12 mouse cellular contexts compared by ENCODE assay signal in the genomic region with DNA sequence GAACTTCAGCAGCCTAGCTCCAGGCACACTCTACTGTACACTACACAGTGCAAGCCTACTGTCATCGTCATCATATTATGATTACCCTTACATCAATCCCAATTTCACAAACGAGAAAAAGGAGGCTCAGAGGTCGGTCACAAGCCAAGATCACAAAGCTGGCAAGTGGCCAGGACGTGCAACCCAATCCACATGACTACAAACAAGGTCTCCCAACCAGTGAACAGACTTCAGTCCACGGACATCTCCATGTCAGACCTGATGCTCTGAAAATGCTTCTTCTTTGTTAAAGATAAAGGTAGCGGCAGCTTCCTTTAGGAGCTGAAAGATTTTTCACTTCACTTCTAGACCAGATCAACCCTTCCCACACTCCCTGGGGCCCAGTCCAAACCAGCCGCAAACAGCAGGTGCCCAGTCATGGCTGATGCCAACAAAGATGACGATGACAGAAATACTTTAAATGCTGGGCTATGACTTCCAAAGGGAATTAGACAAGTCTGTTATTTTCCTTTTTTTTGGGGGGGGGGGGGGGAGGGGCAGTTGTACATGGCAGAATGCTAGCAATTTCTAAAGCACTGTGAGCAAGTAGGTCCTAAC.
DNase-seq lines count a peak whose midpoint lies in the region; ATAC-seq lines count a peak whose summit lies in the region.
"Had no signal": no experiment of that assay in that cellular context is flagged by ENCODE, and none has a peak within 500 bp of the region (broad histone marks: within the 10 kb centered on the region; RNA-seq: fewer than 3 reads in every experiment).

No protein-coding gene starts in this region.

- no peaks in the 10 kb centered on the region; the same call in 1 of the 2 replicates for H3K36me3 ChIP-seq in neural tube, embryonic 11.5 days (ENCODE audit: control insufficient read depth, insufficient read depth, low read length)
- H3K36me3 ChIP-seq in hindbrain, embryonic 11.5 days (ENCODE audit: control insufficient read depth, insufficient read depth, low read length): no peaks in the 10 kb centered on the region
- H3K36me3 ChIP-seq: stomach, embryonic 15.5 days had no signal

- no peaks in the 10 kb centered on the region for H3K4me1 ChIP-seq in neural tube, embryonic 11.5 days (ENCODE audit: control insufficient read depth, insufficient read depth, low read length)
- H3K4me1 ChIP-seq in hindbrain, embryonic 11.5 days (replicated peaks; ENCODE audit: control insufficient read depth, insufficient read depth, low read length): 0 out of 2 replicates have a peak, but pooled peaks cover 3% of the 10 kb centered on the region

- no peak overlapping the region for H3K9ac ChIP-seq in neural tube, embryonic 11.5 days (ENCODE audit: low read length)
- H3K9ac ChIP-seq in hindbrain, embryonic 11.5 days (ENCODE audit: low read depth, low read length): no peak overlapping the region
- H3K9ac ChIP-seq: liver, postnatal 0 days; stomach, embryonic 15.5 days had no signal

- H3K27ac ChIP-seq in neural tube, embryonic 11.5 days (ENCODE audit: low read depth, low read length): no peak overlapping the region
- H3K27ac ChIP-seq in hindbrain, embryonic 11.5 days (ENCODE audit: low read depth, low read length): peak overlapping the region; percentile 24; the same call in 1 of the 2 replicates
- H3K27ac ChIP-seq: stomach, embryonic 15.5 days had no signal

- 86% methylated on average over 8 of the region's 8 CpGs for WGBS in neural tube, embryonic 11.5 days
- 77% methylated on average over 8 of the region's 8 CpGs for WGBS in hindbrain, embryonic 11.5 days

- H3K9me3 ChIP-seq in neural tube, embryonic 11.5 days (ENCODE audit: control insufficient read depth, low read length): no peaks in the 10 kb centered on the region
- no peaks in the 10 kb centered on the region for H3K9me3 ChIP-seq in hindbrain, embryonic 11.5 days (ENCODE audit: control insufficient read depth, low read length)
- H3K9me3 ChIP-seq: stomach, embryonic 15.5 days had no signal

- peak; percentile 20; the same call in 1 of the 2 replicates for ATAC-seq in neural tube, embryonic 11.5 days (ENCODE audit: insufficient read depth, low FRiP score, low TSS enrichment)
- no peak for ATAC-seq in hindbrain, embryonic 11.5 days (ENCODE audit: low FRiP score)
- ATAC-seq: liver, postnatal 0 days had no signal

- H3K4me2 ChIP-seq in neural tube, embryonic 11.5 days (ENCODE audit: low read depth): no peak overlapping the region
- H3K4me2 ChIP-seq in hindbrain, embryonic 11.5 days (replicated peaks; ENCODE audit: low read depth, low read length): no peak overlapping the region
- H3K4me2 ChIP-seq: stomach, embryonic 15.5 days had no signal

- DNase-seq in gastrocnemius, postnatal 10 days: peak; percentile 37
- no peak for DNase-seq in gastrocnemius, adult 8-10 months (ENCODE audit: low spot score in 2 of 2)
- no peak for DNase-seq in neural tube, embryonic 11.5 days (ENCODE audit: low spot score)
- no peak for DNase-seq in neural tube, embryonic 10.5 days (ENCODE audit: extremely low spot score, low spot score)
- no peak for DNase-seq in hindbrain, embryonic 11.5 days (ENCODE audit: low spot score)
- DNase-seq in ovary, postnatal 14 days (ENCODE audit: low spot score): no peak
- DNase-seq in right cerebral cortex, postnatal 36 days (ENCODE audit: low spot score in 2 of 2): no peak
- DNase-seq in embryo, embryonic 10 days (ENCODE audit: low spot score): no peak
- DNase-seq: gastrocnemius, postnatal 25 days; liver, postnatal 0 days had no signal

- no peak overlapping the region for H3K4me3 ChIP-seq in neural tube, embryonic 11.5 days (ENCODE audit: low read depth, low read length)
- no peak overlapping the region for H3K4me3 ChIP-seq in hindbrain, embryonic 11.5 days (ENCODE audit: low read depth, low read length)
- H3K4me3 ChIP-seq: stomach, embryonic 15.5 days had no signal

- H3K27me3 ChIP-seq in neural tube, embryonic 11.5 days (ENCODE audit: control insufficient read depth, insufficient read depth, low read length): no peaks in the 10 kb centered on the region
- no peaks in the 10 kb centered on the region for H3K27me3 ChIP-seq in hindbrain, embryonic 11.5 days (ENCODE audit: control insufficient read depth, insufficient read depth, low read length)
- H3K27me3 ChIP-seq: CH12.LX; stomach, embryonic 15.5 days had no signal
